Mouse (Mus musculus): ENCODE measurements around the gene Erich4. TPM values are rescaled to one million over a fixed set of nuclear protein-coding genes. Genes with fewer than 3 reads are reported as not detected.
A peak's percentile ranks its signal among the peaks of the same experiment; 100 is the strongest.

Gene Erich4
- polyA plus RNA-seq, 1 experiment from 2014 or later: not detected

- no peak for DNase-seq
- Histone ChIP-seq H3K4me3 (ENCODE audit: low read depth, low read length) (no peak overlapping the region), H3K4me1 (ENCODE audit: insufficient read depth) (no peaks in the 10 kb centered on the region), H3K9me3 (ENCODE audit: low read depth, low read length) (no peaks in the 10 kb centered on the region), H3K36me3 (ENCODE audit: insufficient read depth) (no peaks in the 10 kb centered on the region), H3K27me3 (ENCODE audit: insufficient read depth, low read length) (no peaks in the 10 kb centered on the region), H3K9ac (no peak overlapping the region), H3K27ac (ENCODE audit: low read depth) (no peak overlapping the region), H3K4me2 (no peak overlapping the region)
- TF ChIP-seq CTCF (IDR thresholded peaks at IDR 0.05; ENCODE audit: low read depth): no peak
- WGBS: 67% methylated on average over 5 of the region's 5 CpGs
- no peak for ATAC-seq (ENCODE audit: insufficient read depth)
Observed at GRCm38 (mm10) chr7:25649839-25650238, 34.1 kb upstream of the Erich4 start.

- Histone ChIP-seq H3K27ac (ENCODE audit: low read depth) (no peak overlapping the region), H3K9ac (no peak overlapping the region), H3K4me3 (ENCODE audit: low read depth, low read length) (no peak overlapping the region), H3K4me2 (no peak overlapping the region), H3K27me3 (ENCODE audit: insufficient read depth, low read length) (no peaks in the 10 kb centered on the region), H3K4me1 (ENCODE audit: insufficient read depth) (no peaks in the 10 kb centered on the region), H3K36me3 (ENCODE audit: insufficient read depth) (no peaks in the 10 kb centered on the region), H3K9me3 (ENCODE audit: low read depth, low read length) (no peaks in the 10 kb centered on the region)
- 42% methylated on average over 5 of the region's 5 CpGs for WGBS
- DNase-seq (no peak), ATAC-seq (ENCODE audit: insufficient read depth) (no peak)
- TF ChIP-seq CTCF (IDR thresholded peaks at IDR 0.05; ENCODE audit: low read depth): peak; percentile 34
Observed at GRCm38 (mm10) chr7:25647574-25648123, 32.0 kb upstream of the Erich4 start.

GRCm38 (mm10) chr7:25645074-25645473, 29.4 kb upstream of the Erich4 start:
- H3K9ac ChIP-seq: no peak overlapping the region
- H3K4me1 ChIP-seq (ENCODE audit: insufficient read depth): no peaks in the 10 kb centered on the region
- TF ChIP-seq CTCF (IDR thresholded peaks at IDR 0.05; ENCODE audit: low read depth): no peak
- peaks cover 2% of the 10 kb centered on the region; the same call in 1 of the 2 replicates for H3K36me3 ChIP-seq (ENCODE audit: insufficient read depth)
- no peak overlapping the region for H3K27ac ChIP-seq (ENCODE audit: low read depth)
- ATAC-seq (ENCODE audit: insufficient read depth): no peak
- 70% methylated on average over 14 of the region's 14 CpGs for WGBS
- no peak overlapping the region for H3K4me3 ChIP-seq (ENCODE audit: low read depth, low read length)
- no peaks in the 10 kb centered on the region for H3K27me3 ChIP-seq (ENCODE audit: insufficient read depth, low read length)
- no peaks in the 10 kb centered on the region for H3K9me3 ChIP-seq (ENCODE audit: low read depth, low read length)
- no peak overlapping the region for H3K4me2 ChIP-seq
- DNase-seq: no peak

GRCm38 (mm10) chr7:25644631-25645030, 28.9 kb upstream of the Erich4 start:
- ATAC-seq (ENCODE audit: insufficient read depth): no peak
- Histone ChIP-seq H3K4me3 (ENCODE audit: low read depth, low read length) (no peak overlapping the region), H3K27me3 (ENCODE audit: insufficient read depth, low read length) (no peaks in the 10 kb centered on the region), H3K4me2 (no peak overlapping the region), H3K9ac (no peak overlapping the region), H3K36me3 (ENCODE audit: insufficient read depth) (peaks cover 2% of the 10 kb centered on the region; the same call in 1 of the 2 replicates), H3K9me3 (ENCODE audit: low read depth, low read length) (no peaks in the 10 kb centered on the region), H3K27ac (ENCODE audit: low read depth) (no peak overlapping the region), H3K4me1 (ENCODE audit: insufficient read depth) (no peaks in the 10 kb centered on the region)
- TF ChIP-seq CTCF (IDR thresholded peaks at IDR 0.05; ENCODE audit: low read depth): no peak
- 72% methylated on average over 4 of the region's 4 CpGs for WGBS
- no peak for DNase-seq

DNA sequence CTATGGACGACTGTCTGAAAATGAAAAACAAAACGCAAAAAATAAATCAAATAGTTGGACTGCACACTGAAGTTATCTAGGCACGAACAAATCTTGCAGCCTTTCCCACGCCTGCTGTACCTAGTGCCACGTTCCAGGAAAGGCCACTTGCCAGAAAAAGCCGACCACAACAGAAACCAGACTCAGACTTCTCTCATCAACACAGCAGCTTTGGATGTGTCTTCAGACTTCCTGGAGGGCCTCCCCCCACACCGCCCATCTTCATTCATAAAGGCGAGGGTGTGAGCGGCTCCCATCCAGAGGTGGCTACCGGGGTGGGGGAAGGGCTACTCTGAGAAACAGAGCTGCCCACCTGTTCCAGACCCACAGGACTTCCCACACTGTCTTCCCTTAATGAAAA, 28.4 kb upstream of the Erich4 start:
- Histone ChIP-seq H3K9ac (no peak overlapping the region), H3K4me3 (ENCODE audit: low read depth, low read length) (no peak overlapping the region), H3K9me3 (ENCODE audit: low read depth, low read length) (no peaks in the 10 kb centered on the region), H3K4me1 (ENCODE audit: insufficient read depth) (no peaks in the 10 kb centered on the region), H3K4me2 (no peak overlapping the region), H3K36me3 (ENCODE audit: insufficient read depth) (peaks cover 2% of the 10 kb centered on the region; the same call in 1 of the 2 replicates), H3K27ac (ENCODE audit: low read depth) (no peak overlapping the region), H3K27me3 (ENCODE audit: insufficient read depth, low read length) (no peaks in the 10 kb centered on the region)
- DNase-seq (no peak), ATAC-seq (ENCODE audit: insufficient read depth) (no peak)
- WGBS: 72% methylated on average over 10 of the region's 10 CpGs
- TF ChIP-seq CTCF (IDR thresholded peaks at IDR 0.05; ENCODE audit: low read depth): no peak

- Histone ChIP-seq H3K4me3 (ENCODE audit: low read depth, low read length) (no peak overlapping the region), H3K27ac (ENCODE audit: low read depth) (no peak overlapping the region), H3K27me3 (ENCODE audit: insufficient read depth, low read length) (no peaks in the 10 kb centered on the region), H3K4me1 (ENCODE audit: insufficient read depth) (no peaks in the 10 kb centered on the region), H3K9ac (no peak overlapping the region), H3K9me3 (ENCODE audit: low read depth, low read length) (no peaks in the 10 kb centered on the region), H3K4me2 (no peak overlapping the region), H3K36me3 (ENCODE audit: insufficient read depth) (peaks cover 2% of the 10 kb centered on the region; the same call in 1 of the 2 replicates)
- 85% methylated on average over 4 of the region's 4 CpGs for WGBS
- no peak for ATAC-seq (ENCODE audit: insufficient read depth)
- TF ChIP-seq CTCF (IDR thresholded peaks at IDR 0.05; ENCODE audit: low read depth): no peak
- no peak for DNase-seq
Observed at GRCm38 (mm10) chr7:25639754-25640153, 24.1 kb upstream of the Erich4 start.

- Histone ChIP-seq H3K36me3 (ENCODE audit: insufficient read depth) (peaks cover 11% of the 10 kb centered on the region; the same call in 1 of the 2 replicates), H3K4me2 (no peak overlapping the region), H3K4me1 (ENCODE audit: insufficient read depth) (no peaks in the 10 kb centered on the region), H3K27ac (ENCODE audit: low read depth) (no peak overlapping the region), H3K9ac (no peak overlapping the region), H3K27me3 (ENCODE audit: insufficient read depth, low read length) (no peaks in the 10 kb centered on the region), H3K9me3 (ENCODE audit: low read depth, low read length) (no peaks in the 10 kb centered on the region), H3K4me3 (ENCODE audit: low read depth, low read length) (no peak overlapping the region)
- 75% methylated on average over 5 of the region's 5 CpGs for WGBS
- no peak for TF ChIP-seq CTCF (IDR thresholded peaks at IDR 0.05; ENCODE audit: low read depth)
- DNase-seq: no peak
- ATAC-seq (ENCODE audit: insufficient read depth): no peak
Observed at GRCm38 (mm10) chr7:25637099-25637498, 21.4 kb upstream of the Erich4 start.
